Mouse (Mus musculus) Patski (cell line): ENCODE measurements around the gene Tmem51. TPM values are rescaled to one million over a fixed set of nuclear protein-coding genes. Genes with fewer than 3 reads are reported as not detected.

ENCODE experiments used
- ATAC-seq: fragments of 100-300 bp; one replicate; pipeline ENCODE4 v1.8.0; 2021
- CTCF ChIA-PET: fragments of 350-600 bp; sonication (Branson Sonifier 250); formaldehyde crosslinking; loops from one replicate; lab custom pipeline; 2022; ENCODE audit warnings: inconsistent platforms; lab: Charles Lee
- POLR2A ChIA-PET: fragments of 350-600 bp; sonication (Branson Sonifier 250); formaldehyde crosslinking; loops from one replicate; lab custom pipeline; 2022; ENCODE audit warnings: antibody characterized with exemption, inconsistent platforms; lab: Charles Lee
- DNase-seq: peaks from one replicate; pipeline ENCODE4 v3.0.0-alpha.2; 2011; ENCODE audit warnings: low read depth, low spot score
- H3K27me3 ChIP-seq: fragments of 371-371 bp; one replicate; pipeline ENCODE4 v1.5.1; 2021
- CTCF ChIP-seq: fragments of 100-300 bp; IDR thresholded peaks from one replicate; pipeline ENCODE4 v1.5.1; 2021
- in situ Hi-C: fragments of 300-500 bp; cut with MboI; formaldehyde crosslinking; loops from 3 replicates; pipeline ENCODE4 v1.11.1; 2018; ENCODE audit warnings: low pct_unique_long_range_greater_than_20kb, mixed read lengths
- polyA plus RNA-seq: library from polyadenylated mRNA; unstranded; gene quantifications from one replicate; pipeline ENCODE4 v1.2.3, GENCODE M21; 2021

The Tmem51 gene
- polyA plus RNA-seq, 1 experiment from 2014 or later: 10.3 TPM

DNA sequence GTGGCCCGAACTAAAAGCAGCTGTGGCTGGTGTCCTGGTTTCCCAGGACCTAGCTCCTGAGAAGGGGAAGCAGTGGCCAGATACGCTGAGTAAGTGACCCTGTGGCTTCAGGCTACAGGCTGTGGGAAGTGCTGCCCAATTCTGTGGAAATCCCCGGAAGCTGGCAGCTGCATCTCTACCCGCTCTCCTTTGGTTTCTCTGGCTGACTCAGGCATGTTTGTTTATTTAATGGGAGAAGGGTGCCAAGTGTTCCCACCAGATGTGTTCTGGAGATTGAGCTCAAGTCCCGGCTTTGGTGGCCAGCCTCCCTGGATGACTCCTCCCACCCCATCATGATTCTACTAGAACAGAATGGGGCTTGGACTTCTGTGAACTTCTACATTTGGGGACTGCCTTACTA, 13.8 kb upstream of the Tmem51 start:
- ATAC-seq (peak; percentile 83), DNase-seq (peak; percentile 88)
- TF ChIP-seq CTCF: no peak
- CTCF ChIA-PET: interaction anchor here (0.8 to 2.5 kb wide), 12 partner anchors 9 to 288 kb away, joined by 3 to 12 read pairs (median 4); no protein-coding TSS in a partner anchor
- no peaks in the 10 kb centered on the region for H3K27me3 ChIP-seq
- in situ Hi-C loops: no loop called here
- POLR2A ChIA-PET: interaction anchor here (1.3 kb wide), 1 partner anchor 13 kb away, joined by 6 read pairs; the partner anchor contains the start of gene Tmem51

DNA sequence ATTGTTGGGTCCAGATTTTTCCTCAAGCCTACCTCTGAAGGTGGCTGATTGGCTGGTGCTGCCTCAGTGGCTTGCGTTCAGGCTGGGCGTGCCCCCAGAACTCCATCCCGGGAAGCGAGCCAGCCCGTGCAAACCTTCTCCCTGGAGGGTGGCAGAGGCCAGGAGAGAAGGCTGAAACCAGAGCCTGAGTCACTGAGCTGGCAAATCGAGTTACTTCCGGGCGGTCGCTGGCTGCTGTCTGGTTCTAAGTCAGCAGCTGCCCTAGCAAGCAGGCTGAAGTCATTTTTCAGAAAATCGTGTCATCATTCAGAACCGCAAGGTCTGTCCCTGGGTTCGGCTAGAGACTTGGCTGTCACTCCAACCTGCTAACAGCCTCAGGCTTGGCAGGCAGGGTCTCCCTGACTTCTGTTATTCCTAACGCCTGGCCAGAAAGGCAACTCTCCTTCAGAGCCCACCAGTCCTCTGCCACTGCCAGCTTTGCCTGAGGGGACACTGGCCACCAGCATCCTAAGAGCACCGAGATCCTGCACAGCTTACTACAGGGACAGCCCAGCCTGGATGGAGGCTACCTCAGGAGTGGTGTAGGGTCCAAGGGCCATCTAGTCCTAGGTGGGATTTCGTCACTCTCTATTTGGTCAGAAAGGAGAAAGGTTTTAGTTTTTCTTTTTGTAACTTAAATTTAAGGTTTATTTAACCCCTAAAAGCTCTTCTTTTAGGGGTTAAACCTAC, 11.6 kb upstream of the Tmem51 start:
- no peaks in the 10 kb centered on the region for H3K27me3 ChIP-seq
- POLR2A ChIA-PET: no interaction called here
- TF ChIP-seq CTCF: no peak
- in situ Hi-C loops: no loop called here
- CTCF ChIA-PET: interaction anchor here (0.9 to 1.2 kb wide), 2 partner anchors 20 to 90 kb away, joined by 3 to 5 read pairs; no protein-coding TSS in a partner anchor
- DNase-seq (no peak), ATAC-seq (no peak)

DNA sequence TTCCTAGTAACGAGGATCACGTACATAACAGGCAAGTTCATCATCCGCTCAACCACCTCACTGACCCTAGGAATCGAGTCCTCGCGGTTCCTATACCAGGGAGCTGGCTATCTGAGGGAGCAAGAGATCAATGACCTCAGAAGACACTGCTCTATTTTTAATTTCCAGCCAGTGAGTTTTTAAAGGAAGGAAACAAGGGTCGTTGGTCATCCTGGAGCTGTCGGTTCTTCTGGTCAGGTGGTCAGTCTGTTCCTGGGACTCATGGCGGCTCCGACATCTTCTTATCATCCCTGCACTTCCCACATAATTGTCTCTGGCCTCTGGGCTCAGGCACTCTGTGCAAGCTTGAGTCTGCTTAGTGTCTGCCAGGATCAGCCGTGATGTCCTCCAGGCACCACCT, 10.3 kb upstream of the Tmem51 start:
- ATAC-seq (no peak), DNase-seq (no peak)
- H3K27me3 ChIP-seq: no peaks in the 10 kb centered on the region
- in situ Hi-C loops: loop anchor here (5.0 kb wide), 1 partner anchor 92 kb away; no protein-coding TSS in a partner anchor
- ChIA-PET POLR2A (interaction anchor here (0.5 kb wide), 2 partner anchors 268 to 300 kb away, joined by 3 read pairs; partner anchors contain the start of gene Cela2a), CTCF (interaction anchor here (1.1 kb wide), 1 partner anchor 89 kb away, joined by 3 read pairs; no protein-coding TSS in a partner anchor)
- no peak for TF ChIP-seq CTCF

DNA sequence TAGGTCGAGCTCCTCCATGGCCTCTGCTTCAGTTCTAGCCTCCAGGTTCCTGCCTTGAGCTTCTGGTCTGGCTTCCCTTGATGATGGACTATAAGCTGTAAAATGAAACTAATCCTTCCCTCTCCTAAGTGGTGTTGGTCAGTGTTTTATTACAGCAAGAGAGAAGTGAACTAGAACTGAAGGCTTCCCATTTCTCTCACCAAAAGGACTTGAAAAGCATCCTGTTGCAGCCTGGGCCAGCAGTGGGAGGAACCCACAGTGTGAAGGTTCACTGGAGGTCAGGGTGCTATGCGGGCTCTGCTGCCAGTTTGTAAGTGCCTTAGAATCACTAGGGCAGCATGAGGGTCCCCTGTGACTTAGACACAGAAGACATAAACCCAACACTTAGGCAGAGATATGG, 7.0 kb upstream of the Tmem51 start:
- DNase-seq (no peak), ATAC-seq (no peak)
- in situ Hi-C loops: loop anchor here (5.0 kb wide), 1 partner anchor 89 kb away; no protein-coding TSS in a partner anchor
- ChIA-PET CTCF (no interaction called here), POLR2A (no interaction called here)
- no peak for TF ChIP-seq CTCF
- H3K27me3 ChIP-seq: no peaks in the 10 kb centered on the region

DNA sequence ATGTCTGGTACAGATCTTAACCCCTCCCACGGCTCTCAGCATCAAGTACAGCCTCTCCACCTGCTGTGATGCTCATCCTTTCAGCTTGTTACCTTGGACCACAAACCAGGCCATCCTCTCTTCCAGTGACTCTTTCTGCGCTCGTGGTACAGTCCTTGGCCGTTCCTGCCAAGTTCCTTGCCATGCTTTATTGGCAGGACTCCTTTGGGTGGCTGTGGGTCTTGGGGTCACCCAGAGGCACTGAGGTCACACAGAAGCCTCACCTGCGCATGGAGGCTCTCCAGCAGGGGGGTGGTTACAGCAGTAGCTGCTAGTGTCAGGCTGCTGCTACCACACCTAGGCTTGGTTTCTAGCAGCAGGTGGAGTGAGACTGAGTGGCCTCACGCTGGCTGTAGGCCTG, 5.9 kb upstream of the Tmem51 start:
- H3K27me3 ChIP-seq: no peaks in the 10 kb centered on the region
- DNase-seq (no peak), ATAC-seq (no peak)
- CTCF ChIA-PET: no interaction called here
- POLR2A ChIA-PET: interaction anchor here (0.9 kb wide), 1 partner anchor 15 kb away, joined by 3 read pairs; no protein-coding TSS in a partner anchor
- TF ChIP-seq CTCF: no peak
- in situ Hi-C loops: loop anchor here (5.0 kb wide), 1 partner anchor 88 kb away; no protein-coding TSS in a partner anchor

- in situ Hi-C loops: no loop called here
- ChIA-PET POLR2A (no interaction called here), CTCF (interaction anchor here (0.7 kb wide), 1 partner anchor 8 kb away, joined by 3 read pairs; no protein-coding TSS in a partner anchor)
- ATAC-seq (no peak), DNase-seq (no peak)
- H3K27me3 ChIP-seq: no peaks in the 10 kb centered on the region
- no peak for TF ChIP-seq CTCF
Measured at GRCm38 (mm10) chr4:142088836-142089235, 4.7 kb upstream of the Tmem51 start.

- in situ Hi-C loops: no loop called here
- POLR2A ChIA-PET: no interaction called here
- CTCF ChIA-PET: interaction anchor here (0.7 kb wide), 1 partner anchor 9 kb away, joined by 3 read pairs; no protein-coding TSS in a partner anchor
- H3K27me3 ChIP-seq: no peaks in the 10 kb centered on the region
- no peak for TF ChIP-seq CTCF
- DNase-seq (no peak), ATAC-seq (no peak)
Measured at GRCm38 (mm10) chr4:142088409-142088808, 4.3 kb upstream of the Tmem51 start.

GRCm38 (mm10) chr4:142084936-142085563, 946 bp upstream of the Tmem51 start:
- DNase-seq: no peak
- ATAC-seq: no peak
- ChIA-PET POLR2A (interaction anchor here (0.7 to 1.0 kb wide), 2 partner anchors 13 to 210 kb away, joined by 3 to 6 read pairs; no protein-coding TSS in a partner anchor), CTCF (interaction anchor here (2.0 kb wide), 1 partner anchor 13 kb away, joined by 12 read pairs; no protein-coding TSS in a partner anchor)
- H3K27me3 ChIP-seq: no peaks in the 10 kb centered on the region
- in situ Hi-C loops: no loop called here
- TF ChIP-seq CTCF: no peak

GRCm38 (mm10) chr4:142083762-142084130, 358 bp downstream of the Tmem51 start:
- ATAC-seq: peak; percentile 77
- ChIA-PET CTCF (interaction anchor here (0.7 to 1.5 kb wide), 2 partner anchors 9 to 14 kb away, joined by 3 read pairs; no protein-coding TSS in a partner anchor), POLR2A (interaction anchor here (1.0 kb wide), 1 partner anchor 14 kb away, joined by 6 read pairs; no protein-coding TSS in a partner anchor)
- DNase-seq: no peak
- TF ChIP-seq CTCF: peak; percentile 85
- no peaks in the 10 kb centered on the region for H3K27me3 ChIP-seq
- in situ Hi-C loops: no loop called here

DNA sequence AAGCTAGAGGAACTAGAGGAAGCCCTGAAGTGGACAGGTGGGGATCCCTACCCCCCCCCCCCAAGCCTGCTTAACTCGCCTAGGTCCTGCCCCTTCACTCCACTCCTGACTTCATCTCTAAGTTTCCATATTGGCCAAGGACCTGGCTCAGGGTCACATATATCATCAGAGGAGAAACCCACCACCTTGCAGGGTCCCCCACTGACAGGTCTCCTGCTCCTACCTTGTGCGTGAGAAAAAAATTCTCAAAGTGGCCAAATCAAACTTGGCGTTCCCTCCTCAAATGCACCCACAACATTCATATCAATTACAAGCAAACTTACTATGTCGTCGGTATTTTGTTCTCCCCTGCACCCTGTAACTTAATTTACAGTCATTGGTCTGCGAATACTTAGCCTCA, 911 bp downstream of the Tmem51 start:
- ChIA-PET CTCF (interaction anchor here (0.7 to 1.5 kb wide), 2 partner anchors 8 to 14 kb away, joined by 3 read pairs; no protein-coding TSS in a partner anchor), POLR2A (no interaction called here)
- no peak for TF ChIP-seq CTCF
- DNase-seq: no peak
- in situ Hi-C loops: no loop called here
- H3K27me3 ChIP-seq: no peaks in the 10 kb centered on the region
- no peak for ATAC-seq
